Mouse (Mus musculus) c-Kit-positive CD71-positive TER-119-positive erythroid progenitor cells, embryonic 14.5 days (primary cell): ENCODE results near the gene Hic1.

Experiments
- DNase-seq: peaks from one replicate; pipeline ENCODE4 v3.0.0-alpha.2; 2013; ENCODE audit warnings: low spot score

The Hic1 gene

DNA sequence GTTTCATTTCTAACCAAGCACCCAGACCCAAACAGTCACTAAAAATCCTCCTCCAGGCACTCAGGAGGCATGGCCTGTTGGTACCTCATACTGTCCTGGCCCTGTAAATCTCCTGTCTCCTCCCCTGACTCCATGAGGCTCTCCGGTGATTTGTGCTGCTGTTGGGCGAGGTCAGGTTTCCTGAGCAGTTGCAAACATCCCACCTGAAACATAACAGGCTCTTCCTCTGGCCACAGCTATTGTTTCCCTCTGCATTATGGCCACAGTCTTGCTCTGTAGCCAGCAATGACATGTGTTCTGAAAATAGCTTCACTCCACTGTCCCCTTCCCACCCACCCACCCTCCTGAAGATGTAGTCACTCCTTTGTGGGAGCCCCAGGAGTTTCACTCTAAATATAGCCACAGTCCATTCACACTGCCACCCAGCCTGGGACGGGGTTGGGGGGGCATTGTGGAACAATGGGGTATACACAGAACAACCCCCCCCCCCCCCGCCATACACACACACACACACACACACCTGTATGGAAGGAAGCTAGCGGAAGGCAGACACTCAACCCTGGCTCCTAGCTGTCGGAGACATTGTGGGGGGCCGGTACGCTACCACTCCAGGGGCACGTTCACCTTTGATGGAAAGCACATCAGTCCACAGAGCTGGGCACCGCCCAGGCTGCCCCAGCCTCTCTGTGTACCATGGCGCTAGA is 20.8 kb downstream of the Hic1 start:
- DNase-seq, result no peak

- no peak for DNase-seq
These were observed 21.5 kb downstream of the Hic1 start for GRCm38 (mm10) chr11:75147846-75148168.

DNA sequence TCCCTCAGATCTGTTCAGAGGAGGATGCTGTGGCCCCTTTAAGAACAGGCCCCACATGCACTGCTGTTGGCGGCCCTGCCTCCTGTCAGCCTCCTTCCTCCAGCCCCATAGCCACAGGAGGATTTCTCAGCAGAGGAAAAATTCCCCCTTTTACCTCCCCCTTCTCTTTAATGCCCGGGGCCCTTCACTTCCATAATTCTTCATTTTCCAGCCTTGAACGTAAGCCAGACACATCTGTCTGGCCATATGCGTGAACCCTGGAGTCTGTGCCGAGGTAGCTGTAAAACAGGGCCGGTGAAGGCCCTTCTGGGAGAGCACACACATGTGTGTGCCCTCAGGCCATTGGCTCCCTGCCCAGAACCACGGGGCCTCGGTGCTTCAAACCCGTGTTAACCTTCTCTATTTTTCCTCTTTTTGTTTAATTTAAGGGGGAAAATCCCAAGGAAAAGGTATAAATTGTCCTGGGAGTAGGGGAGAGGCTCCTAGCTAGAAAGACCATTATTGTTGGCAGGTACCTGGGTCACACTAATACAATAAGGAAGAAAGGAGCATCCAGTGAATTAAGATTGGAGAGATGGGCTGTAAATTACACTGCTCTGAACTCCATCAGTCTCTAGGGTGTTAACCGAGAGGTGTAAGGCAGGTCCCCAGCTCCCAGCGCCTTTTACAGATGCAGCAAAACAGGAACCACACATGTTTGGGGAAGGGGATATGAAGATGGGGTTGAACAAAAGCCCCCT is 22.0 kb downstream of the Hic1 start:
- DNase-seq, result no peak

- DNase-seq, result no peak
These were observed 23.5 kb downstream of the Hic1 start for GRCm38 (mm10) chr11:75145841-75146240.

GRCm38 (mm10) chr11:75142749-75143148 is 26.6 kb downstream of the Hic1 start:
- no peak for DNase-seq

- no peak for DNase-seq
These were observed 27.4 kb downstream of the Hic1 start for GRCm38 (mm10) chr11:75141913-75142312.

DNA sequence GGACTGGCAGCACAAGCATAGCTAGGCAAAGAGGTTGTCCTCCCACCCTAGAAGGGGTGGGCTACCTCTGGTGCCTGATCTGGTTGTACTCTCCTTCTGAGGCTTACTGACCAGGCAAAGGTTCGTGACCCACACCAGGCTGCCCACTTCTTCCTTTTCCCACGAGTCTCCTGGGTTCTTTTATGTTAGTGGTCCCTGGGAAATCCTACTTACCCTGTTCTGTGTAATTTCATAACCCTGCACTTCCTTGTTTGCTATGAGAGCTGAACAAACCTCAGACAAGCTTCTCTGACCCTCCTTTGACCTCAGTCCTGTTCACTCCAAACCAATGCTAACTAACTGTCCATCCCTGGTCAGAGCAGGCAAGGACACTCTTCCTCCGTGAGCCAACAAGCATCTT is 28.3 kb downstream of the Hic1 start:
- no peak for DNase-seq

DNA sequence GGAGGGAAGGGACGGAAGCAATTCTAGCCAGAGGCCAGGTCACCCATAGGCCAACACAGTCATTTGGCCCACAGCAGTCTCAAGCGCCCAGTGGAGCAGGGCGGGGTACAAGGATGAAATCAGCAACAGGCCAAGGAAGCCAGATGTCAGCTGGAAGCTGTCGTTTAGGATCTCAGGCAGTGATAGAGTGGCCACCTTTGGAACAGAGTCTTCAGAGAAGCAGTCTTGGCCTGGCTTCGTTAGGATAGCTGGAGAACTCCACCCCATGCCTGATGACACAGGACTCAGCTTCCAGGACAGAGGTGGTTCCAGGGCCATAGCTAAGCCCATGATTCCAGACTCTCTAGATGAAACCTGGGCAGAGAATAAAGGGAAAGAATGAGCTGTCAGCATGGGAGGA is 28.9 kb downstream of the Hic1 start:
- DNase-seq, result no peak

DNA sequence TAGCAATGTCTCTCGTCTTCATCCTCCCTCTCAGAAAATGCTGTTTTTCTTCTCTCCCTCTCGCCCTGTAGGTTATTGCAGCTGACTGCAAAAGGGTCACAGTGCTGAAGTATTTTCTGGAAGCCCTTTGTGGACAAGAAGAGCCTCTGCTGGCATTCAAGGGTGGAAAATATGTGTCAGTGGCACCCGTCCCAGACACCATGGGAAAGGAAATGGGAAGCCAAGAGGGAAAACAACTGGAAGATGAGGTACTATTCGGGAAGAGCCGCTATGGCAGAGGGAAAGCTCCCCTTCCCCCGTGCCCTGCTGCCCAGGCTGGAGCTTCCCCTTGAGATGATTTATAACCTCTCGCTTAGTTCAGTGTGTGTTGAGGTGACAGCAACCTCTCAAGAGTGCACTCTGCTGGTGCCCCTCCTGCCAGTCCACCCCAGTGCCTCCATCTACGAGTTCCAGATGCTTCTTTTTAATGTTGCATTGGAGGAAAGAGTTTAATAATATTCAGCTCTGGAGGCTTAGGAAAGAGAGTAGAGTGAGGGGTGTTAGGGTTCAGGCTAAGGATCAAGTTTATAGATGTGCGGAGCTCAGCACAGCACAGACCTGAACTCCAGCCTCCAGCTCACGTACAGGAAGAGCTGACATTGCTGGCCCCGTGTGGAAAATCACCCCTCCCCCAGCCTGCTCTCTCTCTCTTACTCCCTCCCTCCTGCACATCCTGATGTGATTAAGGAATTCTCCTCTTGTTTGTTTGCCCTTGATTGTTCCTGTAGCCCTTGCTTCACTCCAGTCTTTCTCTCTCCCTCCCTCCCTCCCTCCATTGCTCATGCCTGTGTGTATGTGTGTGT is 30.0 kb downstream of the Hic1 start:
- DNase-seq, result no peak

DNA sequence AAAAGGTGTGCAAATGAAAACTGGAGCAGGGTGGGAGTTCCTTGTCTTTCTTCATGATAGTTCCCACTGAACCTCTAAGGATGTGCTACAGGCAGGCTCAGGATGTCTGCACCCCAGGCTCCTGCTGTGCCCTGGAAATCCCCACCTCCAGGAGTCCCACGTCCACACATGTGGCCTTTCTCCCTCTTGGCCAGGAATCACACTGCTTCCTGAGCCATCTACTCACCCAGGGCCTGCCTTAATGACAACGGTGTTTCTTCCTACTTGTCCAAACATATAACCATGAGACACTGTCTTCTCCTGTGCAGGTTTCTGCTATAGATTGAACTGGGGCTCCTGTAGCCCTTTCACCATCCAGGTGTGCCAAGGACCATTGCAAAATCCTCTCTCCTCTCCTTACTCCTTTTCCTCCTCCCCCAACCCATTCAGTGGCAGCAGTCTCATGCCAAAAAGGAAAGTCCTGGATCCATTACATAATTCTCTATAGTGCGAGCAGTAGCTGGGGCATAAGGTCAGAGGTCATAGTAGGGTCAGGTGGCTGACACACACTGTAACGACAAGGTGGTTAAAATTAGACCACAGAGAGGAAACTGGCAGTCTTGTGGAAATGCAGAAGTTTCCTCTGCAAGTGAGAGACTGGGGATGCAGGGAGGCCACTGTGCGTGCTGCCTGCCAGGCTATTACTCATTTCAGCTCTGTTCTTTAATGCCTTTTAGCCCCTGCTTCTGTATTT is 32.5 kb downstream of the Hic1 start:
- no peak for DNase-seq

GRCm38 (mm10) chr11:75135358-75135757 is 34.0 kb downstream of the Hic1 start:
- DNase-seq, result no peak

DNA sequence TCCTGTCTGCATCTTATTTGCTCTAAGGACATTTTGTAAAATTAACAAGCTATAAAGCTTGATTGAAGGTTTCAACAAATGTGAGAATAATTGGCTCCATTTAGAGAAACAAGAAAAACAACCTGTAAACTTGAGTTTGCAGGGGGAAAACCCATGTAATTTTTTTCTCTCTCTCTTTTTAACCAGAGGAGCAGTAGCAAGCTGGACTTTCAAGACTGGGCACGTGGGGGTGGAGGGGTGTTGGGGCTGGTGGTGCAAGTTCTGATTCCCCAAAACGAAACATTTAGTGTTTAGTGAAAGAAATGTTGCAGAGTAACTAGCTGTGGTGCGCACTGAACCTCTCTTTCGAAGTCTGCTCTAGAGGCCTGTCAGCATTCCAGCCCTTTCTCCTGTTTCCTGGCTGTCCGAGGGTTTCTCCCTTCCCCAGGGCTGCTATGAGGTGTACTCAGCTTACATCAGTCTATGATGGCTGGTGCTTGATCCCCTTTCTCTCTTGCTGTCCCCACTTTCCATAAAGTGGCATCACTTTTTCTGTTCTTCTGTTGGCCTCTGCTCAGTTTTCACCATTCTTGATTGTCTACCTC is 34.7 kb downstream of the Hic1 start:
- no peak for DNase-seq

- DNase-seq, result no peak
These were observed 35.4 kb downstream of the Hic1 start for GRCm38 (mm10) chr11:75133951-75134350.

- no peak for DNase-seq
These were observed 35.9 kb downstream of the Hic1 start for GRCm38 (mm10) chr11:75133391-75133790.

GRCm38 (mm10) chr11:75132278-75132677 is 37.0 kb downstream of the Hic1 start:
- no peak for DNase-seq

GRCm38 (mm10) chr11:75131300-75131699 is 38.0 kb downstream of the Hic1 start:
- no peak for DNase-seq

GRCm38 (mm10) chr11:75129481-75129880 is 39.8 kb downstream of the Hic1 start:
- DNase-seq, result no peak

- no peak for DNase-seq
These were observed 42.9 kb downstream of the Hic1 start for GRCm38 (mm10) chr11:75126384-75126783.

- DNase-seq, result no peak
These were observed 44.9 kb downstream of the Hic1 start for GRCm38 (mm10) chr11:75124406-75124805.

DNA sequence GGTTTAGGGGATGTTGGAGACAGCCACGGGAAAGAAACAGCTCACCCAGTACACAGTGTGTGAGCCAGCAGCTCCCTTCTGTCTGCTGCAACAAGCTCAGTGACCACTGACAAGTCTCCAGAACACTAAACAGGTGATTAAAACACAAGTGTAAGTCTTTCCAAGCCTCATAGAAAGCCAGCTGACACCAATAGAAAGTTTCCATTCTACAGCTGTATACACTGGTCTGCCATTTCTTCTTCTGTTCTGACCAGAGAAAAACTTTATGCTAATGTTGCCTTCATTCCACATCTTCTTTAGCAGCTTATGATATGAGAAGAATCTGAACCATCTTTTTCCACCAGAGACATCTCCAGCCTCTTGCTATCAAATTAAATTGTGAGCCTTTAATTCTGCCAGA is 48.0 kb downstream of the Hic1 start:
- DNase-seq, result no peak

- DNase-seq, result no peak
These were observed 49.5 kb downstream of the Hic1 start for GRCm38 (mm10) chr11:75119841-75120240.

DNA sequence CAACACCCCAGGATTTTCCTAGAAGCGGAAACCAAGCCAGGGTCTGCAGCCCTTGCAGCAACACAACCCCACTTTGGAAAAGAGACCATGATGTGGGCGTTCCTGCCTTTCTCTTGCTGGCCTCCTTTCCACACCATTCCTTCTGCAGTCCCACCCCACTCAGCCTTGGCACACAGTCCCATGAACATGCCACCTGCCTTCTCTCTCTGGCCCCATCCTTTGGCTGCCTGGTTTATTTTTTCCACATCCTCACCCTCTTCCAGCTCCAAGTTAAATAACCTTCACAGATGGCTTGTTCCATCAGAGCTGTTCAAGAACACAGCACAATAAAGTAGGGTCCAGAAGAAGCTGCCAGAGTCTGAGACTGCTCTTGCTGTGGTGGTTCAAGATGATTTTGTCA is 50.0 kb downstream of the Hic1 start:
- DNase-seq, result no peak
